Mouse (Mus musculus): Measurements from ENCODE around the gene Tulp4.

GRCm38 (mm10) chr17:6128039-6128438 lies 21.8 kb downstream of the Tulp4 start:
- TF ChIP-seq POLR2A (IDR thresholded peaks at IDR 0.05; ENCODE audit: insufficient read depth, low read length) (no peak), CTCF (IDR thresholded peaks at IDR 0.05; ENCODE audit: low read depth, low read length) (no peak), EP300 (IDR thresholded peaks at IDR 0.05; ENCODE audit: insufficient read depth, low read depth, low read length) (0 out of 2 replicates have a peak, but pooled peaks have one; percentile 51)
